In the genomic region with DNA sequence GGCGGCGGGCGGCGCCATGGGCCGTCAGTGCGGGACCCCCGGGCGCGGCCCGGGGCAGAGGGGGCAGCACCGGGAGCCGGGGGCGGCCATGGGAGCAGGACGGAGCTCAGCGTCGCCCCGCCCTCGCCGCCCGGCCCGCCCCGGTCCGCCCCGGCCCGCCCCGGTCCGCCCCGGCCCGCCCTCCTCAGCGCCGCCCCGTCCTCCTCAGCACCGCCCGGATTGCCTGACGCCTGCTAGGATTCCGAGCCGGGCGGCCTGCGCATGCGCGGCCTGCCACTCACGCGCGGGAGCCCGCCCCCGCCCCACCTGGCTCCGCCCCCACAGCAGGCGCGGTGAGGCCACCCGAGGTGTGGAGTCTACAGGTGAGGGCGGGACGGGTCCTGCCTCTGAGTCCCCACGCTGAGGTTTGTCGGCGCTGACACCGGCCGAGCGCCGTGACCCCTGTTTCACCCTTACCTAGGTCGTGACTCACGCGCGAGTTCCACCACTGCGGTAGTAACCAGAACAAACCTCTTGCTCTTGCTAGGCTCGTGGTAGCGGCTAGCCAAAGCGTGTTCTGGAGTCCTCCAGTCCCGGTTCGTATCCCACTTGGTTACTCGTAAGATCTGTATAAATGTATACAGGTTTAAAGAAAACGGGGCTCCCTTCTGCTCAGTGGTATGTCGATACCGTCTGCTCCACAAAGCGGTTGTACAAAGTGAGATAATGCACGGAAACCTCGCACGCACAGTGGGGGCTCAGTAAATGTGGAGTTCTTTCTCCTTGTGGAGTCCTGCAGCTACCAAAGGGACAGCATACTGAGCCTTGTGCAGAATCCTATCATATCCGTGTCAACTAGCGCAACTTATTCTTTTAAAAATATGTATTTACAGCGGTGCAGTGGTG, we compare ENCODE assay signal across 8 mouse cellular contexts. TPM values are rescaled to one million over a fixed set of nuclear protein-coding genes. Genes with fewer than 3 reads are reported as not detected.
DNase-seq lines count a peak whose midpoint lies in the region; ATAC-seq lines count a peak whose summit lies in the region.

A gene (minus strand): TSS at position 51 of the 885 bp plus-strand sequence.

- H3K27ac ChIP-seq in hindbrain, embryonic 12.5 days, result peak within 1 kb of the TSS; percentile 70

- no peaks in the 10 kb centered on the region for H3K9me3 ChIP-seq in hindbrain, embryonic 12.5 days (replicated peaks)

- peak within 1 kb of the TSS; percentile 88 for H3K9ac ChIP-seq in hindbrain, embryonic 12.5 days

- WGBS in hindbrain, embryonic 12.5 days, result 4% methylated on average over 49 of the region's 80 CpGs

- peak; percentile 95 for ATAC-seq in hindbrain, embryonic 12.5 days (ENCODE audit: low FRiP score)

- H3K36me3 ChIP-seq in hindbrain, embryonic 12.5 days, result no peaks in the 10 kb centered on the region

- peak; percentile 96 for DNase-seq in Muller cell, postnatal 12 days (ENCODE audit: inconsistent ontology term)
- peak; percentile 94 for DNase-seq in cerebellum, adult 9-11 months
- DNase-seq in frontal cortex, postnatal 10 days (ENCODE audit: low spot score in 2 of 2), result peak; percentile 89 to 91
- peak; percentile 88 to 92 for DNase-seq in layer of hippocampus, postnatal 14 days (ENCODE audit: low spot score in 2 of 2)
- peak; percentile 94 for DNase-seq in lung, postnatal 14 days
- DNase-seq in retina, adult 2 months (ENCODE audit: low read depth, low spot score), result peak; percentile 87
- peak; percentile 95 to 96 for DNase-seq in thymus, postnatal 36 days

- peak within 1 kb of the TSS; percentile 65 for H3K4me2 ChIP-seq in hindbrain, embryonic 12.5 days (replicated peaks)

- H3K27me3 ChIP-seq in hindbrain, embryonic 12.5 days, result peaks cover 6% of the 10 kb centered on the region; the same call in 1 of the 2 replicates

- H3K4me1 ChIP-seq in hindbrain, embryonic 12.5 days, result peaks cover 12% of the 10 kb centered on the region

- peak within 1 kb of the TSS; percentile 88 for H3K4me3 ChIP-seq in hindbrain, embryonic 12.5 days

RNA-seq across cellular contexts. Expression of the gene that starts here (rescaled TPM):
- 17.8 and 18.1 TPM in 2 replicates for polyA plus RNA-seq in hindbrain, embryonic 12.5 days (2016; fragmentation: Nextera tagmentation; extraction: Ambion mirVana)
- total RNA-seq in layer of hippocampus, postnatal 14 days (2021), result 10 to 100 TPM; 10.7 to 11.6 TPM

Comparison
In these comparisons a context has a peak if more than half of its experiments do, and no peak if none do; other contexts are left out.
1. Peak in every context shown above with its lines: DNase-seq, ATAC-seq, H3K4me3 ChIP-seq and H3K27ac ChIP-seq.